Mouse (Mus musculus) ES-E14 (cell line): ENCODE data around the gene Gna12. TPM values are rescaled to one million over a fixed set of nuclear protein-coding genes. Genes with fewer than 3 reads are reported as not detected.

Experiments
- DNase-seq: peaks from one replicate; pipeline ENCODE4 v3.0.0-alpha.2; 2013; ENCODE audit warnings: low read depth, low spot score
- H3K27ac ChIP-seq: 2 replicates; pipeline ENCODE4 v1.5.1; 2012; ENCODE audit warnings: low read depth, mild to moderate bottlenecking, low read length, moderate library complexity, mixed read lengths; ENCODE audit not compliant: poor library complexity, insufficient read depth, severe bottlenecking
- H3K36me3 ChIP-seq: 2 replicates; pipeline ENCODE4 v1.6.1; 2012; ENCODE audit warnings: mild to moderate bottlenecking, low read length, moderate library complexity, mixed read lengths; ENCODE audit not compliant: control insufficient read depth, poor library complexity, insufficient read depth, severe bottlenecking
- H3K4me1 ChIP-seq, 2 experiments: fragments of 150-350 bp in 1 of 2; sonication (generic) in 1 of 2; 2 replicates each; pipeline ENCODE4 v1.6.1; 2012; ENCODE audit warnings: low read length in 2 of 2, mild to moderate bottlenecking in 1 of 2, mixed read lengths in 1 of 2; ENCODE audit not compliant: control insufficient read depth in 2 of 2, insufficient read depth in 2 of 2, poor library complexity in 1 of 2
- H3K4me3 ChIP-seq, 2 experiments: fragments of 150-350 bp in 1 of 2; sonication (generic) in 1 of 2; 2 replicates each; pipeline ENCODE4 v1.5.1; 2012; ENCODE audit warnings: low read length in 2 of 2, low read depth in 1 of 2, mild to moderate bottlenecking in 1 of 2, mixed read lengths in 1 of 2; ENCODE audit not compliant: insufficient read depth in 1 of 2, poor library complexity in 1 of 2, severe bottlenecking in 1 of 2
- H3K9ac ChIP-seq: 2 replicates; pipeline ENCODE4 v1.6.1; 2012; ENCODE audit warnings: low read depth, mild to moderate bottlenecking, low read length, mixed read lengths; ENCODE audit not compliant: poor library complexity, insufficient read depth, severe bottlenecking
- H3K9me3 ChIP-seq: fragments of 150-350 bp; sonication (generic); 2 replicates; pipeline ENCODE4 v1.6.1; 2012; ENCODE audit warnings: low read depth, mild to moderate bottlenecking, low read length; ENCODE audit not compliant: control insufficient read depth, insufficient read depth
- CHD2 ChIP-seq: IDR thresholded peaks from 2 replicates; pipeline ENCODE4 v1.6.1; 2014; ENCODE audit warnings: mild to moderate bottlenecking, low read depth, low read length, inconsistent platforms
- HCFC1 ChIP-seq: IDR thresholded peaks from 2 replicates; pipeline ENCODE4 v1.6.1; 2012; ENCODE audit warnings: low read length, inconsistent platforms, borderline replicate concordance; ENCODE audit not compliant: insufficient read depth
- MAFK ChIP-seq: IDR thresholded peaks from 2 replicates; pipeline ENCODE4 v1.6.1; 2014; ENCODE audit warnings: mild to moderate bottlenecking, low read depth, low read length, inconsistent platforms; ENCODE audit not compliant: insufficient read depth
- ZC3H11A ChIP-seq: IDR thresholded peaks from 2 replicates; pipeline ENCODE4 v1.6.1; 2012; ENCODE audit warnings: low read depth, mild to moderate bottlenecking, inconsistent platforms, low read length, borderline replicate concordance
- ZNF384 ChIP-seq: IDR thresholded peaks from 2 replicates; pipeline ENCODE4 v1.6.1; 2012; ENCODE audit warnings: low read depth, low read length, inconsistent platforms
- in situ Hi-C, 2 experiments: fragments of 600-800 bp; cut with MboI; formaldehyde crosslinking; loops; one replicate each; pipeline ENCODE4 v1.15.1; 2025; ENCODE audit warnings: low sequenced_read_pairs in 2 of 2, inconsistent platforms in 1 of 2; ENCODE audit not compliant: unreplicated experiment in 2 of 2
- total RNA-seq: library from RNA; depleted of rRNA; stranded (reverse); fragments of 300-350 nt; gene quantifications from 2 replicates; pipeline ENCODE4 v1.2.3, GENCODE M21; 2012

Gene Gna12
- total RNA-seq, 1 experiment = 50.4 TPM

DNA sequence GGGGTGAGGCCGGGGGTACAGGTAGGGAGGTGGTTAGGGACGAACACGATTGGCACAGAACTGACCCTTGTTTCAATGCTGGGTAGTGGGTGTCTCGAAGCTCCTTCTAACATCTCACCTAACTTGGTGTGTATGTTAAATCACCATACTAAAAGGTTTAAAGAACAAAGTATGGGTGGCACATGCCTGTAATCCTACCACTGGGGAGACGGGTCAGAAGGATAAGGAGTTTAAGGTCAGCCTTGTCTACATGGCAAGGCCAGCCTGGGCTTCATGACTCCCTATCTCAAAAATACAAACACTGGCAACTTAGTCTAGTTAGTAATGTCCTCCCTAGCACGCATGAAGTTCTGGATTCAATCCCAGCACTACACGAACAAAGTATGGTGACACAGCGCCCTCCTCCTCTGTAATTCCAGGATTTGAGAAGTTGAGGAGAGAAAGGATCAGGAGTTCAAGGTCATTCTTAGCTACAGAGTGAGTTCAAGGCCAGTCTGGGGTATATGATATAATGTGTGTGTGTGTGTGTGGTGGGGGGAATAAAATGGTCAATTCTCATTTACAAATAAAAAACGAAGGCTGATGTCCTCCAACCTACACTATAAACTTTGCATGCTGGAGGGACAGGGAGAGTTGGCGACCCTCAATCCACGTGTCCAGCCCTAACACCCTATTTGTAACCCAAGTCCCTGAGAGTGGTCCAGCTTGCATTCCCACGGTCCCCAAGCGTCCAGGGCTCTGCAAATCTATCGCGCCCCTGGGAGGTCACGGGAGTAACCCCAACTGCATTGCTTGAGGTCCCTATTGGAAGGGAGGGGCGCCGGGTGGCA is 935 bp downstream of the Gna12 start:
- peak overlapping the region; percentile 86 for H3K9ac ChIP-seq
- no peak for DNase-seq
- no peaks in the 10 kb centered on the region for H3K36me3 ChIP-seq
- no peaks in the 10 kb centered on the region for H3K9me3 ChIP-seq
- H3K27ac ChIP-seq = no peak overlapping the region
- TF ChIP-seq ZNF384 (no peak), HCFC1 (no peak), MAFK (no peak)
- H3K4me1 ChIP-seq = peaks cover 0 to 8% of the 10 kb centered on the region in 2 experiments; a peak in 1 of 4 replicates
- in situ Hi-C loops = no loop called here
- H3K4me3 ChIP-seq = peak overlapping the region; percentile 87 to 97

DNA sequence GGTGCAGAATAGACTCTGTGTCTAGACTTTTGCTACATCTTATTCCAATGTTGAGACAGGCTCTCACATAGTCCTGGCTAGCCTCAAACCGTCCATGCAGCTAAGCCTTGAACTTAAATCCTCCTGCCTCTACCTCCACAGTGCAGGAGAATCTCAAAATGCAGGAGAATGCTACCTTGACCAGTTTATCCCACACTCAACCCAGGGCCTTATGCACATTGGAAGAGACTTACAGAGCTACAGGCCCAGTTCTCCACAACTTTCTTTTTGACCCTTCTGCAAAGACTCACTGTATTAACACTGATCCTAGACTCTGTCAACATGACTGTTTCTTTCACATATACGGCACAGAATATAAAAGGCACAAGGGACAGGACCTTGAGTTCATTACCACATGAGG is 1.9 kb downstream of the Gna12 start:
- peaks cover 0 to 8% of the 10 kb centered on the region in 2 experiments; a peak in 1 of 4 replicates for H3K4me1 ChIP-seq
- no peak overlapping the region for H3K9ac ChIP-seq
- H3K27ac ChIP-seq = no peak overlapping the region
- in situ Hi-C loops = no loop called here
- TF ChIP-seq ZNF384 = no peak
- H3K9me3 ChIP-seq = no peaks in the 10 kb centered on the region
- H3K36me3 ChIP-seq = no peaks in the 10 kb centered on the region
- no peak overlapping the region for H3K4me3 ChIP-seq
- no peak for DNase-seq

DNA sequence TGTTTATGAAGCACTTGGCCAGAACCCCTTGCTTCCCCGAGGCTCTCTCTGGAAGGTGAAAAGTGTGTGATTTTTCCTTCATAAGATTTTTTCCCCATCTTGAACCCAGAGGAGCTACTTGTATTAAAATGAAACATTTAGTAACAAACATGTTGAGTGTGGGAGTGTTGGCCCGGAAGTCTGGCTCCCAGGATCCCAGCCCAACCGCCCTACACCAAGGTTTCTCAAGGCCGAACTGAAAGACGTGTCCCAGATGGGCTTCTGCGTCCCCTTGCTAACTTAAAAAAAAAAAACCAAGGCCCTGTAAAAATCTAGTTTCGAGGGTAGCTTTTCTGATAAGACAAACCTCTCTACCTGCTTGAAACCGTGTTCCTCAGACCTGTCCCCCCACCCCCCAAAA is 2.3 kb downstream of the Gna12 start:
- Histone ChIP-seq H3K4me1 (peaks cover 0 to 8% of the 10 kb centered on the region in 2 experiments; a peak in 1 of 4 replicates), H3K27ac (no peak overlapping the region), H3K36me3 (no peaks in the 10 kb centered on the region), H3K9ac (no peak overlapping the region), H3K9me3 (no peaks in the 10 kb centered on the region), H3K4me3 (no peak overlapping the region)
- in situ Hi-C loops = no loop called here
- TF ChIP-seq ZC3H11A (no peak), HCFC1 (no peak), MAFK (no peak), CHD2 (no peak), ZNF384 (no peak)
- no peak for DNase-seq

DNA sequence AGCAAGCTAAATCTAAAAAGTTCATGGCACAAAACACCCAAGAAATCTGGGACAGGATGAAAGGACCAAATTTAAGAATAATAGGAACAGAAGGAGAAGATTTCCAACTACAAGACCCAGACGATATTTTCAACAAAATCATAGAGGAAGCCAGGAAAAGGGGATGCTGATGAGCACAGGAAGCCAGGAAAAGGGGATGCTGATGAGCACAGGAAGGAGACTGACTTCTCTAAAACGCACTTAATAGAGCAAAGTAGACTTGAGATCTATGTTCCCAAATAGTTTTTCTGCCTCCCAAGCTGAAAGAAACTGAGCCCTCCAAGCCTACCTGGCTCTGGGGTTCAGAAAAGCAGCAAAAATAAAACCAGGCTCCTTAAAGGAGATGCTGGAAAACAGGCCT is 2.8 kb downstream of the Gna12 start:
- Histone ChIP-seq H3K36me3 (no peaks in the 10 kb centered on the region; the same call in 1 of the 2 replicates), H3K9me3 (no peaks in the 10 kb centered on the region), H3K4me3 (no peak overlapping the region), H3K9ac (no peak overlapping the region), H3K4me1 (peaks cover 0 to 8% of the 10 kb centered on the region in 2 experiments; a peak in 1 of 4 replicates), H3K27ac (no peak overlapping the region)
- DNase-seq = no peak
- TF ChIP-seq MAFK (no peak), ZC3H11A (no peak), CHD2 (no peak), HCFC1 (no peak), ZNF384 (no peak)
- in situ Hi-C loops = no loop called here

DNA sequence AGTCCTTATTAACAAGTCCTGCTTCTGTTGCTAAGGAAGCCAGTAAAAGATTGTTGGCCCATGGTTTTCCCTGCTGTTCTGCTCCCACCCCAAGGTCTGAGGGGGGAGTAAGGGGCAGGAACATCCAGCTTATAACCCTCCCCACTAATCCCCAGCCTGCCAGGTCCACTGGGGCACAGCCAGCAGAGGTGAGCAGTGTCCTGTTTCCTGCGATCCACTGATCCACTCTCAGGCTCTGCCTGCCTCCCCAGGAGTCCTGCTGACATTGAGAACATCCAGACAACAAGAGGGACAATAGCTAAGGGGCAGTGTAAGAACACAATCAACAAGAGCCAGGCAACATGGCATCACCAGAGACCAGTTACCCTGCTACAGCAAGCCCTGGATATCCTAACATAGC is 3.4 kb downstream of the Gna12 start:
- in situ Hi-C loops = no loop called here
- no peak overlapping the region for H3K27ac ChIP-seq
- no peak overlapping the region for H3K9ac ChIP-seq
- no peak overlapping the region for H3K4me3 ChIP-seq
- no peaks in the 10 kb centered on the region; the same call in 1 of the 2 replicates for H3K36me3 ChIP-seq
- peaks cover 0 to 8% of the 10 kb centered on the region in 2 experiments; a peak in 1 of 4 replicates for H3K4me1 ChIP-seq
- no peaks in the 10 kb centered on the region for H3K9me3 ChIP-seq
- DNase-seq = no peak
- TF ChIP-seq MAFK (no peak), ZC3H11A (no peak)
